Mouse (Mus musculus): Measurements from ENCODE around the gene Atp6v0a4. TPM values are rescaled to one million over a fixed set of nuclear protein-coding genes. Genes with fewer than 3 reads are reported as not detected.

Atp6v0a4 gene
- polyA plus RNA-seq, 1 experiment from 2014 or later: 0.44 TPM

DNA sequence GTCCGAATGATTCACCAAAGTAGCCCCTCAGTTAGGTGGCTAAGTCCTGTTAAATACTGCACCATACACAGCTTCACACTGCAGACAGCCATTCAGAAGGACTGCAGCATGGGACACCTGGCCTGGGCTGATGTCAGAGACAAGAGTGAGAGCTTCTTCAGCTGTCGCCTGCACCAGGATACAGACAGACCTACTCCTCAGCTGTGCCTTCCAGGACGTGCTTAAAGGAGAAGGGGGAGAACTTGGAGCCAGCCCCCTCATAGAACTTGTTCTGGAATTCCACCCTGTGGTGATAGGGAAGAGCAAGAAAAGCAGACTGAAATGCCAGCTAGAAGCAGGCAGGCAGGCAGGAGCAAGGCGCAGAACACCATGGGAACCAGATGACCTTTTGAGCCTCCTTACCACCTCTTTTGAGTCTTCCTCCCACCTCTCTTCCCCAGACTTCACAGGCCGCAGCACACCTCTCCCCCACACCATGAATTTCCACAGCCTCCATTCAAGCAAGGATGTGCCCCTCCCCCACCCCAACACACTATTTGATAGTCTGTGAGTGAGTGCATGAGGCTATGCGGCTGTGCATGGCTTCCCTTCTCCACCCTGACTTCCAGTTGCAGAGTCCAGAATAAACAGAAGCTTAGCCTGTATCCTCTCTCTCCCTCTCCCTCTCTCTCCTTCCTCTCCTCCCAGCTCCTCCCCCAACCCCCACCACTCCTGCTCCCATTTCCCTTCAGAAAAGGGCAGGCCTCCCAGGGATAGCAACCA lies 75.4 kb downstream of the Atp6v0a4 start:
- Histone ChIP-seq H3K27ac (ENCODE audit: low read depth, low read length) (no peak overlapping the region), H3K9me3 (ENCODE audit: control insufficient read depth, low read length) (no peaks in the 10 kb centered on the region), H3K4me2 (ENCODE audit: low read depth, low read length) (no peak overlapping the region), H3K9ac (replicated peaks; ENCODE audit: low read depth, low read length) (no peak overlapping the region), H3K4me1 (ENCODE audit: control insufficient read depth, insufficient read depth, low read length) (no peaks in the 10 kb centered on the region), H3K36me3 (ENCODE audit: control insufficient read depth, insufficient read depth, low read length) (no peaks in the 10 kb centered on the region), H3K27me3 (ENCODE audit: control insufficient read depth, insufficient read depth, low read length) (no peaks in the 10 kb centered on the region), H3K4me3 (ENCODE audit: low read depth, low read length) (no peak overlapping the region)
- ATAC-seq (ENCODE audit: low read depth): no peak
- 65% methylated on average over 6 of the region's 6 CpGs for WGBS

DNA sequence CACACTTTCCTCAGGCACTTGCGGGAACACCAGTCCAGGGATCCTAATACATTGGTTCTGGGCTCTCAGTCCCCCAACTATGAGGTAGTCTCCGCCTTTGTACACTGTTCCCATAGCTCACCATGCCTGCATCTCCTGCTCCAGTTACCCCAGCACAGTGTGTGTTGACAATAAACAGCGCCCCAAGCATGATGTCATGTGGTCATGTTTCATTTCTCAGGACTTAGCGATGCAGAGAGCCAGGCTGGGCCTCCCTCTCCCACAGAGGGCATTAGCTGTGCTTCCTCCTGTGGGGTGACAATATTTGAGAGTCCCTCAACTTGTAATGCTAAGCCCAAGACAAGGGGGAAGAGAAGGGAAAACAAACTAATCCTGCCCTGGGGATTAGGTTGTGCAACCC lies 76.4 kb downstream of the Atp6v0a4 start:
- H3K4me2 ChIP-seq (ENCODE audit: low read depth, low read length): no peak overlapping the region
- no peak for ATAC-seq (ENCODE audit: low read depth)
- H3K36me3 ChIP-seq (ENCODE audit: control insufficient read depth, insufficient read depth, low read length): no peaks in the 10 kb centered on the region
- H3K9me3 ChIP-seq (ENCODE audit: control insufficient read depth, low read length): no peaks in the 10 kb centered on the region
- no peak overlapping the region for H3K9ac ChIP-seq (replicated peaks; ENCODE audit: low read depth, low read length)
- no peak overlapping the region for H3K4me3 ChIP-seq (ENCODE audit: low read depth, low read length)
- no peaks in the 10 kb centered on the region for H3K4me1 ChIP-seq (ENCODE audit: control insufficient read depth, insufficient read depth, low read length)
- 90% methylated on average over 4 of the region's 4 CpGs for WGBS
- no peak overlapping the region for H3K27ac ChIP-seq (ENCODE audit: low read depth, low read length)
- H3K27me3 ChIP-seq (ENCODE audit: control insufficient read depth, insufficient read depth, low read length): no peaks in the 10 kb centered on the region

DNA sequence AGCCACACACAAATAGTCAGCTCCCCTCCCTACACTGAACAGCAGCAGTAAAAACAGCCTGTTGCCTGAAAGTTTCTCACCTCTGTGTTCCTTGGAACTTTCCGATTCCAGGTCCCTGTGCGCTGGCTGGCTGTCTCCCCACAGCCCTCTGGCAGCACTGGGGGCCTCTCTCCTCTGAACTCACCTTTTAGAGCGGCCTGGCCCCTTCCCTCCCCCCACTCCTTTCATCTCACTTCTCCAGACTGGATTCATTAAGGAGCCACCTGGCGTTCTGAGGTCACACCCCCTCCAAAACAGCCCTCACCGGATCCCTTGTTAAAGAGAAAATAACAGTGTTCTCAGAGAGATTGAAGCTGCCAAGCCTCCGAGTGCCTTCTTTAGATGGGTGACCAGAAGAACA lies 77.5 kb downstream of the Atp6v0a4 start, which contains the start of gene Svopl:
Gene Svopl, minus strand, starts transcription at position 159 of the 400 bp plus-strand sequence.
- Histone ChIP-seq H3K27ac (ENCODE audit: low read depth, low read length) (no peak within 1 kb of the TSS), H3K4me1 (ENCODE audit: control insufficient read depth, insufficient read depth, low read length) (no peaks in the 10 kb centered on the region), H3K27me3 (ENCODE audit: control insufficient read depth, insufficient read depth, low read length) (no peaks in the 10 kb centered on the region), H3K4me3 (ENCODE audit: low read depth, low read length) (no peak within 1 kb of the TSS), H3K9ac (replicated peaks; ENCODE audit: low read depth, low read length) (no peak within 1 kb of the TSS), H3K36me3 (ENCODE audit: control insufficient read depth, insufficient read depth, low read length) (no peaks in the 10 kb centered on the region), H3K4me2 (ENCODE audit: low read depth, low read length) (no peak within 1 kb of the TSS), H3K9me3 (ENCODE audit: control insufficient read depth, low read length) (no peaks in the 10 kb centered on the region)
- no peak for ATAC-seq (ENCODE audit: low read depth)
- 24% methylated on average over 6 of the region's 6 CpGs for WGBS

DNA sequence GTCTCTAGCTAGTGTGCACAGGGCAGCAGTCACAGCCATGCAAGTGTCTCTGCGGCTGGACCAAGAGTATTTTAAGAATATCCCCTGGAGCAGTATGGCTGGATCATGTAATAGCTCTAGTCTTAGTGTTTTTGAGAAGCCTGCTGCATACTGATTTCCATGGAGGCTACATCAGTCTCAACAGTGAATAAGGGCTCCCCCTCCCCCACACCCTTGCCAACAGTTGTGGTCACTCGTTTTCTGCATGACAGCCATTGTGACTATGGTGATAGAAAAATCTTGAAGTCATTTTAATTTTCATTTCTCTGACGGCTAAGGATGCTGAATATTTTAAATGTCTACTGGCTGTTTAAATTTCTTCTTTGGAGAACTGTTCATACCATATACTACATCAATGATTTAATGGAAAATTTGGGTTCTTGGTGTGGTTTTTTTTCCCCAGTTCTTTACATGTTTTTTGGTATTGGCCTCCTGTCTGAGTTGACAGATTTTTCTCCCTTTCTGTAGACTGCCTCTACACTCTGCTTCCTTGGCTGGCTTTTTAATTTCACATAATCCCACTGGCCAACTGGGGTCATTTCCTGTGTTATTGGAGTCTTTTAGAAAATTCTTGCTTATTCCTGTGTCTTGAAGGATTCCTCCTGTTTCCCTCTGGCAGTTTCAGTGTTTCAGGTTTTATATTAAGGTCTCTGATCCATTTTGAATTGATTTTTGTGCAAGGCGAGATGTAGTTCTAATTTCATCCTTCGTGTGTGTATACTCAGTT lies 91.4 kb downstream of the Atp6v0a4 start:
- Histone ChIP-seq H3K4me2 (ENCODE audit: low read depth, low read length) (no peak overlapping the region), H3K36me3 (ENCODE audit: control insufficient read depth, insufficient read depth, low read length) (no peaks in the 10 kb centered on the region), H3K27me3 (ENCODE audit: control insufficient read depth, insufficient read depth, low read length) (no peaks in the 10 kb centered on the region), H3K4me3 (ENCODE audit: low read depth, low read length) (no peak overlapping the region), H3K4me1 (ENCODE audit: control insufficient read depth, insufficient read depth, low read length) (0 out of 2 replicates have a peak, but pooled peaks cover 3% of the 10 kb centered on the region), H3K9ac (replicated peaks; ENCODE audit: low read depth, low read length) (no peak overlapping the region), H3K27ac (ENCODE audit: low read depth, low read length) (no peak overlapping the region), H3K9me3 (ENCODE audit: control insufficient read depth, low read length) (no peaks in the 10 kb centered on the region)
- WGBS: 77% methylated on average over 5 of the region's 5 CpGs
- no peak for ATAC-seq (ENCODE audit: low read depth)

DNA sequence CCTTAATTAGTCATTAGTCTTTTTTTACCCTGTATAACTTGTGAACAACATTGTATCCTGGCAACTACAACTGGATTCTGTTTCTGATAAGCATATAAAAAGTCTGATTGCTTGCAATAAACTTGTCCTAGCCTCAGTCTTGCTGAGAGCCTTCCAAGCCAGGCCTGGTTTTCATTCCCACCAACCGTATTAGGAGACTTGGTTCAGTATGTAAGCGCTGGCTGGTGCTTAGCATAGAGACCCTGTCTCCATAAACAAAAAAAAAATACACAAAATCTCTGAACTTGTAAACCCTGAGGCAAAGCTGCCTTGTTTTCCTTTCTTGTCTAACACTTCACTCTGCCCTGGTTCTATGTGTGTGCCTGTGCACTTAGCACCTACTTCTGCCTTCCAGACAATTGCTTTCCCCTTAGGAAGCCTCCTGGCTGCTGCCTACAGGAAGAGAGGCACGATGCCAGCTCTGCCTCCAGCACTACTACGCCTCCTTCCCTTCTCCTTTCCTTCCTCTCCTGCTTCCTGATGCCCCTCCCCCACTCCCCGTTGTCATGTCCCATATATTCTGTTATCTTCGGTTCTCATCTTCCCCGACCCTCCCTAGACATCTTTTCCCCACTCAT lies 92.4 kb downstream of the Atp6v0a4 start:
- no peaks in the 10 kb centered on the region for H3K27me3 ChIP-seq (ENCODE audit: control insufficient read depth, insufficient read depth, low read length)
- ATAC-seq (ENCODE audit: low read depth): no peak
- no peaks in the 10 kb centered on the region for H3K9me3 ChIP-seq (ENCODE audit: control insufficient read depth, low read length)
- H3K4me3 ChIP-seq (ENCODE audit: low read depth, low read length): no peak overlapping the region
- H3K9ac ChIP-seq (replicated peaks; ENCODE audit: low read depth, low read length): no peak overlapping the region
- 0 out of 2 replicates have a peak, but pooled peaks cover 3% of the 10 kb centered on the region for H3K4me1 ChIP-seq (ENCODE audit: control insufficient read depth, insufficient read depth, low read length)
- no peak overlapping the region for H3K4me2 ChIP-seq (ENCODE audit: low read depth, low read length)
- 51% methylated on average over 7 of the region's 7 CpGs for WGBS
- H3K36me3 ChIP-seq (ENCODE audit: control insufficient read depth, insufficient read depth, low read length): no peaks in the 10 kb centered on the region
- H3K27ac ChIP-seq (ENCODE audit: low read depth, low read length): no peak overlapping the region

DNA sequence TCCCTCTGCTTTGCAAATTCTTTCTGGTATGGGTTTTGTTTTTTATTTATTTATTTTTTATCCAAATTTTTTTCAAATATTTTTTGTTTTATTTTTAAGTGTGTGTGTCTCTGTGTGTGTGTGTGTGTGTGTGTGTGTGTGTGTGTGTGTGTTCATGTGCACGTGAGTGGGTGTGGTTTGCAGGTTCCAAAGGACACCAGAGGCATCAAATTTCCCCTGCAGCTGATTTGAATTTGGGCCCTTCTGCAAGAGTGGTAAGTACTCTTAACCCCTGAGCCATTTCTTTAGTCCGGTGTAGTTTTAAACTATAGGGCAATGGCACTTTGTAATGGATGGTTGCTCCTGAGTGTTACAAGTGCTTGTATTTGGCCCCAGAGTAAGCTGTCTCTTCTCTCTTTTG lies 96.2 kb downstream of the Atp6v0a4 start:
- Histone ChIP-seq H3K27me3 (ENCODE audit: control insufficient read depth, insufficient read depth, low read length) (no peaks in the 10 kb centered on the region), H3K4me2 (ENCODE audit: low read depth, low read length) (no peak overlapping the region), H3K9ac (replicated peaks; ENCODE audit: low read depth, low read length) (no peak overlapping the region), H3K9me3 (ENCODE audit: control insufficient read depth, low read length) (no peaks in the 10 kb centered on the region), H3K4me3 (ENCODE audit: low read depth, low read length) (no peak overlapping the region), H3K36me3 (ENCODE audit: control insufficient read depth, insufficient read depth, low read length) (no peaks in the 10 kb centered on the region), H3K27ac (ENCODE audit: low read depth, low read length) (no peak overlapping the region), H3K4me1 (ENCODE audit: control insufficient read depth, insufficient read depth, low read length) (0 out of 2 replicates have a peak, but pooled peaks cover 3% of the 10 kb centered on the region)
- WGBS: 68% methylated on average over 2 of the region's 2 CpGs
- ATAC-seq (ENCODE audit: low read depth): no peak

DNA sequence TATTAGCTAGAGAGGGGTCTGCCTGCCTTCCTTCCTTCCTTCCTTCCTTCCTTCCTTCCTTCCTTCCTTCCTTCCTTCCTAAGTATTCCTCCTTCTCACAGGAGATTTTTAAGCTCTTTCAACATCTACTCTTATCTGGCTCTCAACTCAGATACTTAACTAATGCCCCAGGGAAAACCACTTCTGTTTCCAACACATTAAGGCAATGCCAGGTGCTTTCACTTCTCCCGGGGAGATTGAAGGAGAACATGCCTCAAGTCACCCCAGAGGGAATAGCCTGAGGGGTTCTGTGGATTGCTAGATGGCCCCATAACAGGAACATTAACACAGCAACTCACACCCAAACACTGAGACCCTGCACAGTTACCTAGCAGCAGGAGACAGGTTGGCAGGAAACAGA lies 96.6 kb downstream of the Atp6v0a4 start:
- Histone ChIP-seq H3K9ac (replicated peaks; ENCODE audit: low read depth, low read length) (no peak overlapping the region), H3K27ac (ENCODE audit: low read depth, low read length) (no peak overlapping the region), H3K9me3 (ENCODE audit: control insufficient read depth, low read length) (no peaks in the 10 kb centered on the region), H3K4me2 (ENCODE audit: low read depth, low read length) (no peak overlapping the region), H3K4me3 (ENCODE audit: low read depth, low read length) (no peak overlapping the region), H3K27me3 (ENCODE audit: control insufficient read depth, insufficient read depth, low read length) (no peaks in the 10 kb centered on the region), H3K4me1 (ENCODE audit: control insufficient read depth, insufficient read depth, low read length) (0 out of 2 replicates have a peak, but pooled peaks cover 3% of the 10 kb centered on the region), H3K36me3 (ENCODE audit: control insufficient read depth, insufficient read depth, low read length) (no peaks in the 10 kb centered on the region)
- no peak for ATAC-seq (ENCODE audit: low read depth)
- WGBS: 47% methylated on average over 1 of the region's 1 CpGs

DNA sequence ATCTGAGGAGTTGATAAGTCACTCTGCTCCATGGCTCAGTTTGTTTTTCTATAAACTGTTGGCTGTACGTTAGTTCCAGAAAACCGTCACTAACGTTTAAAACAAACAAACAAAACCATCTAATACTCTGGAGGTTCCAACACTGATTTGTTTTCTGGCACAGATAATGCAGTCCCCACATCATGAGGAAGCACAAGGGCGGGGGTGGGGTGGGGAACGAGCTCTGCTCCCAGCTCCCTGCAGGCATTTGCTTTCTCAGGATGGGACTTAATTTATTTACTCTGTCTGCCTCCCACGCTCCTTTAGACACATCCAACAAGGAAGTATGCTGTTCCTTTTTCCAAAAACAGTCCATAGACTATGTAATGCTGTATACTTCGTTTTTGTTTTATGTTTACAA lies 101.1 kb downstream of the Atp6v0a4 start:
- Histone ChIP-seq H3K36me3 (ENCODE audit: control insufficient read depth, insufficient read depth, low read length) (no peaks in the 10 kb centered on the region), H3K9ac (replicated peaks; ENCODE audit: low read depth, low read length) (no peak overlapping the region), H3K4me2 (ENCODE audit: low read depth, low read length) (no peak overlapping the region), H3K9me3 (ENCODE audit: control insufficient read depth, low read length) (no peaks in the 10 kb centered on the region), H3K4me1 (ENCODE audit: control insufficient read depth, insufficient read depth, low read length) (no peaks in the 10 kb centered on the region), H3K27ac (ENCODE audit: low read depth, low read length) (no peak overlapping the region), H3K4me3 (ENCODE audit: low read depth, low read length) (no peak overlapping the region), H3K27me3 (ENCODE audit: control insufficient read depth, insufficient read depth, low read length) (no peaks in the 10 kb centered on the region)
- WGBS: 40% methylated on average over 7 of the region's 7 CpGs
- ATAC-seq (ENCODE audit: low read depth): no peak

DNA sequence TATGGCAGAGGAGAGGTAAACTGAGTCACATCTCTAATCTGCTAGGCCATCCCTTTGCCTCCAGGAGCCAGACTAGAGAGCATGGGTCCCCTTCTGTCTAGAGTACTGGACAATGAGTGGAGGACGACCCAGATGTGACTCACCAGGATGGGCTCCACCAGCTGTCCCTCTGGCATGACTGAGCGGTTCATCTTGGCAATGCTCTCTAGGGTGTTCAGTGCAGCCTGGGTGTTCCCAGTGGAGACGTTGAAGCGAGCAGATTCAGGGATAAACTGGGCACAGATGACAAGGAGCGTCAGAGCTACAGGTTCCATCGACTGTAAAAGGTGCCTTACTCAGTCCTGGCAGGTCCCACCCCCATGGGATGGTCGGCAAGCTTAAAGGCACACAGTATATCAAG lies 103.0 kb downstream of the Atp6v0a4 start:
- ATAC-seq (ENCODE audit: low read depth): no peak
- H3K4me3 ChIP-seq (ENCODE audit: low read depth, low read length): no peak overlapping the region
- H3K9me3 ChIP-seq (ENCODE audit: control insufficient read depth, low read length): no peaks in the 10 kb centered on the region
- no peaks in the 10 kb centered on the region for H3K36me3 ChIP-seq (ENCODE audit: control insufficient read depth, insufficient read depth, low read length)
- H3K27me3 ChIP-seq (ENCODE audit: control insufficient read depth, insufficient read depth, low read length): no peaks in the 10 kb centered on the region
- WGBS: 90% methylated on average over 7 of the region's 7 CpGs
- H3K9ac ChIP-seq (replicated peaks; ENCODE audit: low read depth, low read length): no peak overlapping the region
- no peak overlapping the region for H3K4me2 ChIP-seq (ENCODE audit: low read depth, low read length)
- H3K4me1 ChIP-seq (ENCODE audit: control insufficient read depth, insufficient read depth, low read length): no peaks in the 10 kb centered on the region
- no peak overlapping the region for H3K27ac ChIP-seq (ENCODE audit: low read depth, low read length)
